Mouse (Mus musculus) mouse embryonic stem cell (cell line): ENCODE data around the gene Slc44a4.
"Not testable (repeated sequence)": the region's sequence is repeated elsewhere in the genome, so short reads cannot be mapped to it uniquely, and the experiment has no call there.

ENCODE experiments used
- in situ Hi-C, 2 experiments: fragments of 300-500 bp; cut with MboI; formaldehyde crosslinking; loops; 1 replicate in 1 of 2; 3 replicates in 1 of 2; pipeline ENCODE4 v1.14.3; 2019 to 2020; ENCODE audit warnings: low sequenced_read_pairs in 2 of 2, low pct_unique_long_range_greater_than_20kb in 1 of 2, mixed read lengths in 1 of 2; ENCODE audit not compliant: unreplicated experiment in 1 of 2

Gene Slc44a4

DNA sequence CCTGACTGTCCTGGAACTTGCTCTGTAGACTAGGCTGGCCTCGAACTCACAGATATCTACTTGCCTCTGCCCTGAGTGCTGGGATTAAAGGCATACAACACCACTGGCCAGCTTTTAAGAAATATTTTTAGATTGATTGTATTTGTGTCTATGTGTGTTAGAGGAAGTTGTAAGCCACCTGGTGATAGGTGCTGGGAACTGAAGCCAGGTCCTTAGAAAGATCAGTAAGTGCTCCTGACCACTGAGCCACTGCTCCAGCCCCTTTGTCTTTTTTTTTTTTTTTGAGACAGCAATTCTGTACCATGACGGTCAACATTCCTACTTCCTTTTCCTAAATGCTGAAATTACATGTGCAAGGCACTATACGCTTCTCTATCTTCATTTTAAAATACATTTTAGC lies 39.0 kb downstream of the Slc44a4 start:
- in situ Hi-C loops: no loop called here

DNA sequence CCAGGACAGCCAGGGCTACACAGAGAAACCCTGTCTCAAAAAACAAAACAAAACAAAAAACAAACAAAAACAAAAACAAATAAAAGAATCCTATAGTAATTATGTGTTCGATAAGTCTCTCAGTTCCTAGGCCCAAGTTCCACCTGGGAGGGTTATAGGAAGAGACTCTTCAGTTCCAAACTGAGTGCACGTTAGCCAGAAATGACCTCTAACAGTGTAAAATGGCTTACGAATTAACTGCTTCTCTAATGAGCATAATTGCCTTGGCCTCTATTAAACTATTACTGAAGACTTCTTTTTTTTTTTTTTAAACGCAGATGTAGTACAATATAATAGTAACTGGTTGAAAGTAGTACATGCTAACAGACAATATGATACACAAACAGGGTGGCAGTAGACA lies 39.6 kb downstream of the Slc44a4 start:
- in situ Hi-C loops: no loop called here

DNA sequence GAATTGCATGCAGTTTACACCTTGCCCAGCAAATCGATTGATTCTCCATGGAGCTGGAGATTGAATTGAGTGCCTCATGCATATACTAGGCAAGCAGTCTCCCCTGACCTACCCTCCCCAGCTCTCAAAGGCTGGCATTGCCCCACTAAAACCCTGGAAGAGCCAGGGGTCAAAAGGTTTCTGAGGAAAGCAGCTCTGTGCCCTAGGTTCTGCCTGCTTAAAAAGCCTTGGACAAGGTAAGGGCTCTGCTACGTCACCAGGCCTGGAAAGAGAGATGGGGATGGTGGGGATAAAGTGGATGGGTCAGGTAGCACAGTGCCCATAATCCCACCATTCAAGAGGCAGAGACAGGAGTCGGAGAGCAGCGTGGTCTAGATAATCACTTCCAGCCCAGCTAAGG lies 40.6 kb downstream of the Slc44a4 start:
- in situ Hi-C loops: no loop called here

- in situ Hi-C loops: no loop called here
Measured at GRCm38 (mm10) chr17:34955884-34956283, 41.6 kb downstream of the Slc44a4 start.

DNA sequence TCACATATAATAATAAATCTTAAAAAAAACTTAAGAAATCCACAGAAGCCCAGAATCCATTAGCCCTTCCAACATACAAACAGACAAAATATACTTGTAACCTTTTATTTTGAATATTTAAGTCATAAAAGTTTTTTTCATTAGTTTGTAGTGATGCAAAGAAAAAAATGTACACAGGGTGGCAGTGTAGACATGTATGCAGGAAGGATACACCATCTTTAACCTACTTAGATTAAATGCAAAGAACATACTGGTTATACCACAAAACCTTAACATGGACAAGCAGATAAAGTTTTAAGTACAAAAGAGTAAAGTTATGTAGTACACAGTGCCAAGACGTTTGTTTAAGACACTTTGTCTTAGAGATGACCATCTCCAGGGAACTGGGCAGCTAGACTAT lies 42.1 kb downstream of the Slc44a4 start:
- in situ Hi-C loops: no loop called here

DNA sequence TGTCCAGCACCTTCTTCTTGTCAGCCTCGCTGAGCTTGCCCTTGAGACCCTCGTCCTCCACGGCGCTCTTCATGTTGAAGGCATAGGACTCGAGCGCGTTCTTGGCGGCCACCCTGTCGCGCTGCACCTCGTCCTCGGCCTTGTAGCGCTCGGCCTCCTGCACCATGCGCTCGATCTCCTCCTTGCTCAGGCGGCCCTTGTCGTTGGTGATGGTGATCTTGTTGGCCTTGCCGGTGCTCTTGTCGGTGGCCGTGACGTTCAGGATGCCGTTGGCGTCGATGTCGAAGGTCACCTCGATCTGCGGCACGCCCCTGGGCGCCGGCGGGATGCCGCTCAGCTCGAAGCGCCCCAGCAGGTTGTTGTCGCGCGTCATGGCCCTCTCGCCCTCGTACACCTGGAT lies 43.0 kb downstream of the Slc44a4 start:
- in situ Hi-C loops: not testable (repeated sequence)

DNA sequence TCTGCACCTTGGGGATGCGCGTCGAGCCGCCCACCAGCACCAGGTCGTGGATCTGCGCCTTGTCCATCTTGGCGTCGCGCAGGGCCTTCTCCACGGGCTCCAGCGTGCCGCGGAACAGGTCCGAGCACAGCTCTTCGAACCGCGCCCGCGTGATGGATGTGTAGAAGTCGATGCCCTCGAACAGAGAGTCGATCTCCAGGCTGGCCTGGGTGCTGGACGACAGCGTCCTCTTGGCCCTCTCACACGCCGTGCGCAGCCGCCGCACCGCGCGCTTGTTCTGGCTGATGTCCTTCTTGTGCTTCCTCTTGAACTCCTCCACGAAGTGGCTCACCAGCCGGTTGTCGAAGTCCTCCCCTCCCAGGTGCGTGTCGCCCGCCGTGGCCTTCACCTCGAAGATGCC lies 43.7 kb downstream of the Slc44a4 start:
- in situ Hi-C loops: not testable (repeated sequence)

DNA sequence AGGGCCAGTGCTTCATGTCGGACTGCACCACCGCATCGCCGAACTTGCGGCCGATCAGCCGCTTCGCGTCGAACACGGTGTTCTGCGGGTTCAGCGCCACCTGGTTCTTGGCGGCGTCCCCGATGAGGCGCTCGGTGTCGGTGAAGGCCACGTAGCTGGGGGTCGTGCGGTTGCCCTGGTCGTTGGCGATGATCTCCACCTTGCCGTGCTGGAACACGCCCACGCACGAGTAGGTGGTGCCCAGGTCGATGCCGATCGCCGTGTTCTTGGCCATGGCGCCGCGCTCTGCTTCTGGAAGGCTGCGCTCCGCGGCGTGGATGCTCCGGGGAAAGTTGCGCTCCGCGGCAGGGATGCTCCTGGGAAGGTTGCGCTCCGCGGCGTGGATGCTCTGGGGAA lies 44.5 kb downstream of the Slc44a4 start:
- in situ Hi-C loops: not testable (repeated sequence)

GRCm38 (mm10) chr17:34959130-34959778 lies 45.0 kb downstream of the Slc44a4 start, which contains the start of gene Hspa1b:
Hspa1b (minus strand) TSS chr17:34959238.
- in situ Hi-C loops: not testable (repeated sequence)

GRCm38 (mm10) chr17:34959881-34960515 lies 45.7 kb downstream of the Slc44a4 start:
- in situ Hi-C loops: no loop called here

GRCm38 (mm10) chr17:34960702-34961493 lies 46.6 kb downstream of the Slc44a4 start:
- in situ Hi-C loops: no loop called here

DNA sequence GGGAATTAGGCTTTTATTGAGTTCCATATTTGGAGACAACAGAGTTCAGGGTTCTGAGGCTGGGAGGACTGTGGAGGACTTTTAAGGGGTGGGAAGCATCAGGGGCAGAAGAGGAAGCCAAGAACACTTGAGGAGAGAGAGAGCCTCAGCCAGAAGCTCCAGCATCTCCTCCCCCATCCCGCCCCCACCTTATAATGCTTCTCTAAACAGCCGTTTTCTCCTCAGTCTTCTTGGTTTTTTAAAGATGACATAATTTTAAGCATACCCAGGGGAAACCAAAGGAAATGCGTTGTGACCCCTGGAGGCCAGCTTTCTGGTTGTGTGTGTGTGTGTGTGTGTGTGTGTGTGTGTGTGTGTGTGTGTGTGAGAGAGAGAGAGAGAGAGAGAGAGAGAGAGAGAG lies 47.9 kb downstream of the Slc44a4 start:
- in situ Hi-C loops: no loop called here

DNA sequence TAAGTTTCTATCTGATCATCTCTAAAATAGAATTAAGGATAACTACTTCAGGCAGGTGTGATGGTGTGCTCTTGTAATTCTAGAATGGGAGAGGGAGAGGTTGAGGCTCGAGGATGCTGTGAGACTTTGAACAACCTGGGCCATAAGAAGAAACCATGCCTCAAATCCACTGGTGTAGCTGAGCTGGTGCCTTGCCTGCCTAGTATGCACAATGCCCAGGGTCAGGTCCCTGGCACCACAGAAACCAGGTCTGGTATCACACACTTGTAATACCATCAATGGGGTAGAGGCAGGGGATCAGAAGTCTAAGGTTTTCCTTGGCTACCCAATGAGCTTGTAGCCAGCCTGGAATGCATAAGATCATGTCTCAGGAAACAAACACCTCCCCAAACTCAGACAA lies 48.6 kb downstream of the Slc44a4 start:
- in situ Hi-C loops: no loop called here

DNA sequence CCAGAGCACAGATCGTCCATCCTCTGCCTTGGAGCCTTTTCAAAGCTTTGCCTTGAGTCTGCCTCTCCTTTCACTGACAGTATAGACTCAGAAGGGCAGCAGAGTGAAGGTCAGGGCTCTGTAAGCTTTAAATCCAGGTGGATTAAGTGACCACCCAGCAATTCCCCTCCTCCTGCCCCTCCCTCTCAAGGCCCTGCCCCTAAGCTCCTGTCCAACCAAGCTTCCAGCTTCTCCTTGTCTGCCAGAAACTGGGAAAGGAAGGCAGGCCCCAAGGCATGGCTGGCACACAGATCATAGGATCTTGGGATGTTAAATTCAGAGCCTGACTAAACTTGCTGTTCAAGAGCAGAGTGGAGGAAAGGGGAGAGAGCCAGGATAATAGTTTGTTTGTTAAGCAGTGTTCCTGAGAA lies 50.4 kb downstream of the Slc44a4 start:
- in situ Hi-C loops: no loop called here

- in situ Hi-C loops: no loop called here
Measured at GRCm38 (mm10) chr17:34965627-34966026, 51.4 kb downstream of the Slc44a4 start.

GRCm38 (mm10) chr17:34969822-34970221 lies 55.6 kb downstream of the Slc44a4 start, which contains the start of gene Gm20481:
Gm20481 (plus strand) TSS chr17:34969912.
- in situ Hi-C loops: not testable (repeated sequence)

- in situ Hi-C loops: not testable (repeated sequence)
Measured at GRCm38 (mm10) chr17:34970850-34971249, 56.6 kb downstream of the Slc44a4 start.

GRCm38 (mm10) chr17:34971694-34972068 lies 57.4 kb downstream of the Slc44a4 start:
- in situ Hi-C loops: not testable (repeated sequence)

DNA sequence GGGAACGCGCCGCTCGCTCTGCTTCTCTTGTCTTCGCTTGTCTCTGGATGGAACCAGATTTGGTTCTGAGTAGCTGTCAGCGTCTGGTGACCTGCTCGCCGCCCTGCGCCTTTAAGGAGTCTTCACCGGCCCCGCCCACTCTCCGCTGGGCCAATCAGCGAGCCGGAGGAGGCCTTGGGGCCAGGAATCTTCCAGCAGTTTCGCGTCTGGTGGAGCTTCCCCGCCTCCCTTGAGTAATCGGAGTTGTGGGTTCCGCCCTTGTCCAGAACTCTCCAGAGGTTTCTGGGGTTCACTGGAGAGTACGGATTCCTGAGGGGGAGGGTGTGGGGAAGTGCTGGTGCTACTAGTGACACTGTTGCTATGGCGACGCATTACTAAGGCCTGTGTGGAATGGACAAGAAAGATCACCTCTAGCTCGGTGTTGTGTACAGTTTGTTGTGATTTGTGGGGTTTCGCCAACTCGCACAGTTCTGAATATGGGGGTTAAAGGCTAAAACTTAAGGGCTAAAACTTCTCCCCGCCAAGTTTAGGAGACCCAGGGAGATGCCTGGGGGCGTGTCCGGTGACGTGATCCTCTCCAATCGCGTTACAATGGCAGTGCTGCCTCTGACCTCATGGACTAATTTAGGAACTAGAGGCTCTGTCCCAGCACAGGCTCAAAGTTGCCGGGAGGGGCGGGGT lies 57.9 kb downstream of the Slc44a4 start, which contains the start of the genes Hspa1a and Hspa1l:
Gene Hspa1a (minus strand): TSS at position 88 of the 681 bp plus-strand sequence.
Gene Hspa1l (plus strand): TSS at position 635 of the 681 bp plus-strand sequence.
- in situ Hi-C loops: not testable (repeated sequence)
